Mouse (Mus musculus) inflammation-experienced regulatory T-cells, adult 16 weeks (primary cell): ENCODE data around the gene Phactr4. TPM values are rescaled to one million over a fixed set of nuclear protein-coding genes. Genes with fewer than 3 reads are reported as not detected.

Source experiments
- polyA plus RNA-seq: library from polyadenylated mRNA; unstranded; fragments of 100-300 nt; shearing (Covaris generic); gene quantifications from one replicate; pipeline ENCODE4 v1.2.1, GENCODE M21; 2017

The Phactr4 gene
- 3.7 TPM for polyA plus RNA-seq

GRCm38 (mm10) chr4:132421923-132422782, at the start of gene Phactr4:
Phactr4 (minus strand) TSS chr4:132422489.

GRCm38 (mm10) chr4:132463430-132464254, 41.4 kb upstream of the Phactr4 start, which contains the start of gene Med18:
Med18 (minus strand) TSS chr4:132463921.

GRCm38 (mm10) chr4:132353481-132353885, 68.8 kb downstream of the Phactr4 start, which contains the start of gene Rcc1:
Rcc1 (minus strand) TSS chr4:132353605.

GRCm38 (mm10) chr4:132329115-132329834, 93.0 kb downstream of the Phactr4 start, which contains the start of gene Trnau1ap:
Trnau1ap (minus strand) TSS chr4:132329538.

Other genes starting within 250 kb of the Phactr4 start
- gene Ythdf2, start 210.2 kb downstream of the Phactr4 start, polyA plus RNA-seq, result 128 TPM
- gene Gmeb1, start 160.9 kb downstream of the Phactr4 start, polyA plus RNA-seq, result 5.5 TPM
- gene Taf12, start 148.1 kb downstream of the Phactr4 start, polyA plus RNA-seq, result 97.0 TPM
- gene Rab42, start 119.1 kb downstream of the Phactr4 start, polyA plus RNA-seq, result 0.39 TPM
- 55.5 TPM for gene Trnau1ap, start 93.0 kb downstream of the Phactr4 start, polyA plus RNA-seq
- 37.0 TPM for gene Rcc1, start 68.9 kb downstream of the Phactr4 start, polyA plus RNA-seq
- 32.0 TPM for gene Med18, start 41.4 kb upstream of the Phactr4 start, polyA plus RNA-seq
- 13.8 TPM for gene Sesn2, start 88.0 kb upstream of the Phactr4 start, polyA plus RNA-seq
- 233 TPM for gene Atpif1, start 111.2 kb upstream of the Phactr4 start, polyA plus RNA-seq
- 230 TPM for gene Dnajc8, start 113.1 kb upstream of the Phactr4 start, polyA plus RNA-seq
- gene Ptafr, start 141.6 kb upstream of the Phactr4 start, polyA plus RNA-seq, result 0.83 TPM
- gene Eya3, start 216.5 kb upstream of the Phactr4 start, polyA plus RNA-seq, result 37.8 TPM